7 mouse cellular contexts compared by ENCODE assay signal in the genomic region with DNA sequence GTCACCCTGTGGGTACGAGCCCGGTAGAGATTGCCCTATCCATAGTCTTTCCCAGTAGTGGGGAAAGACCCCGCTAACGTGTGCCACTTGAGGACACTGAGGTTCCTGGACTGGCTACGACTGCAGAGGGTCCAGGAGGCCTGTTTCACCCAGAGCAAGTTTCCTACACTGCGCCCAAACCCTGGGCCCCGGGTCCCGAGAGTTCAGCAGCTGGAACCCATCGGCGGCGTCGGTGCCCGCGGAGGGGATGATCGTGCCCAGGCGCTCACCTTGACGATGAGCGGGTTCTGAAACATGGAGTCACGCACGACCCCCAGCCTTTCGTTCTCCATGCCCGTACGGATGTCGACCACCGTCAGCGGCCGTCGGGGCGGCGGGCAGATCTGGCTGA. TPM values are rescaled to one million over a fixed set of nuclear protein-coding genes. Genes with fewer than 3 reads are reported as not detected.
DNase-seq lines count a peak whose midpoint lies in the region; ATAC-seq and TF ChIP-seq lines count a peak whose summit lies in the region.

No protein-coding gene starts in this region.

- peak overlapping the region; percentile 51; the same call in 1 of the 2 replicates for H3K9ac ChIP-seq in lung, postnatal 0 days (replicated peaks; ENCODE audit: low read depth)
- H3K9ac ChIP-seq in forebrain, embryonic 11.5 days (ENCODE audit: low read length): peak overlapping the region; percentile 72
- peak overlapping the region; percentile 67 for H3K9ac ChIP-seq in limb, embryonic 14.5 days (ENCODE audit: low read depth, low read length, severe bottlenecking)
- H3K9ac ChIP-seq in stomach, embryonic 14.5 days (replicated peaks; ENCODE audit: low read depth, low read length): peak overlapping the region; percentile 31; the same call in 1 of the 2 replicates

- TF ChIP-seq CTCF in lung, postnatal 0 days (IDR thresholded peaks at IDR 0.05): no peak

- ATAC-seq in lung, postnatal 0 days: peak; percentile 6; the same call in 1 of the 2 replicates
- ATAC-seq in forebrain, embryonic 11.5 days (replicated peaks; ENCODE audit: low FRiP score): 0 out of 2 replicates have a peak, but pooled peaks have one; percentile 27
- no peak for ATAC-seq in limb, embryonic 14.5 days (ENCODE audit: low FRiP score, low read depth)
- ATAC-seq in stomach, embryonic 14.5 days (ENCODE audit: insufficient number of reproducible peaks, insufficient read depth, low FRiP score, low read depth): no peak

- TF ChIP-seq POLR2A in limb, embryonic 14.5 days (IDR thresholded peaks at IDR 0.05; ENCODE audit: borderline replicate concordance, extremely low read depth, insufficient read depth, insufficient read length): no peak

- peaks cover 7% of the 10 kb centered on the region; the same call in 1 of the 2 replicates for H3K4me1 ChIP-seq in lung, postnatal 0 days (ENCODE audit: insufficient read depth, low read depth, low read length)
- peaks cover 7% of the 10 kb centered on the region for H3K4me1 ChIP-seq in forebrain, embryonic 11.5 days (replicated peaks; ENCODE audit: control insufficient read depth, insufficient read depth, low read length)
- 0 out of 2 replicates have a peak, but pooled peaks cover 5% of the 10 kb centered on the region for H3K4me1 ChIP-seq in limb, embryonic 14.5 days (ENCODE audit: control insufficient read depth, insufficient read depth, low read length)
- peaks cover 6% of the 10 kb centered on the region; the same call in 1 of the 2 replicates for H3K4me1 ChIP-seq in stomach, embryonic 14.5 days (ENCODE audit: control insufficient read depth, insufficient read depth, low read length)

- H3K27ac ChIP-seq in lung, postnatal 0 days (ENCODE audit: low read length): no peak overlapping the region; the same call in 1 of the 2 replicates
- no peak overlapping the region for H3K27ac ChIP-seq in forebrain, embryonic 11.5 days (ENCODE audit: low read depth, low read length)
- H3K27ac ChIP-seq in limb, embryonic 14.5 days (replicated peaks; ENCODE audit: low read depth, low read length): no peak overlapping the region
- no peak overlapping the region for H3K27ac ChIP-seq in stomach, embryonic 14.5 days (ENCODE audit: low read length)

- H3K36me3 ChIP-seq in lung, postnatal 0 days (ENCODE audit: insufficient read depth, low read length): no peaks in the 10 kb centered on the region
- no peaks in the 10 kb centered on the region for H3K36me3 ChIP-seq in forebrain, embryonic 11.5 days (ENCODE audit: control insufficient read depth, insufficient read depth, low read length)
- H3K36me3 ChIP-seq in limb, embryonic 14.5 days (ENCODE audit: control insufficient read depth, insufficient read depth, low read length): no peaks in the 10 kb centered on the region
- H3K36me3 ChIP-seq in stomach, embryonic 14.5 days (ENCODE audit: control insufficient read depth, insufficient read depth, low read length): no peaks in the 10 kb centered on the region

- H3K4me3 ChIP-seq in lung, postnatal 0 days (ENCODE audit: low read depth, low read length): peak overlapping the region; percentile 48
- H3K4me3 ChIP-seq in forebrain, embryonic 11.5 days (ENCODE audit: low read depth, low read length): peak overlapping the region; percentile 39
- peak overlapping the region; percentile 48 for H3K4me3 ChIP-seq in limb, embryonic 14.5 days (replicated peaks; ENCODE audit: low read length)
- H3K4me3 ChIP-seq in stomach, embryonic 14.5 days (ENCODE audit: low read depth, low read length): peak overlapping the region; percentile 41

- no peak for DNase-seq in lung, postnatal 0 days (ENCODE audit: low spot score)
- no peak for DNase-seq in lung, postnatal 4 days
- DNase-seq in forebrain, embryonic 11.5 days (ENCODE audit: low spot score): peak; percentile 58
- no peak for DNase-seq in limb, embryonic 14.5 days (ENCODE audit: low spot score)
- no peak for DNase-seq in cerebellum, adult 11-12 months
- DNase-seq in thymus, postnatal 0 days (ENCODE audit: low spot score): no peak

- 1% methylated on average over 29 of the region's 30 CpGs for WGBS in lung, postnatal 0 days
- WGBS in forebrain, embryonic 11.5 days: 1% methylated on average over 30 of the region's 30 CpGs
- whole genome bisulfite sequencing in limb, embryonic 14.5 days: 2% methylated on average over 27 of the region's 30 CpGs
- under 1% methylated on average over 30 of the region's 30 CpGs for WGBS in stomach, embryonic 14.5 days

- H3K27me3 ChIP-seq in lung, postnatal 0 days (replicated peaks; ENCODE audit: insufficient read depth, low read length): no peaks in the 10 kb centered on the region
- H3K27me3 ChIP-seq in forebrain, embryonic 11.5 days (ENCODE audit: control insufficient read depth, insufficient read depth, low read length): peaks cover 19% of the 10 kb centered on the region
- peaks cover 10% of the 10 kb centered on the region for H3K27me3 ChIP-seq in limb, embryonic 14.5 days (ENCODE audit: control insufficient read depth, insufficient read depth, low read length)
- 0 out of 2 replicates have a peak, but pooled peaks cover 2% of the 10 kb centered on the region for H3K27me3 ChIP-seq in stomach, embryonic 14.5 days (ENCODE audit: control insufficient read depth, insufficient read depth, low read length)

- H3K9me3 ChIP-seq in lung, postnatal 0 days (ENCODE audit: low read length): no peaks in the 10 kb centered on the region
- no peaks in the 10 kb centered on the region for H3K9me3 ChIP-seq in forebrain, embryonic 11.5 days (ENCODE audit: control insufficient read depth, low read length)
- H3K9me3 ChIP-seq in limb, embryonic 14.5 days (ENCODE audit: control insufficient read depth, low read length): no peaks in the 10 kb centered on the region
- H3K9me3 ChIP-seq in stomach, embryonic 14.5 days (ENCODE audit: control insufficient read depth, low read depth, low read length): no peaks in the 10 kb centered on the region

- TF ChIP-seq EP300 in lung, postnatal 0 days (IDR thresholded peaks at IDR 0.05): no peak

- H3K4me2 ChIP-seq in lung, postnatal 0 days (replicated peaks; ENCODE audit: low read depth, low read length): peak overlapping the region; percentile 85
- peak overlapping the region; percentile 83 for H3K4me2 ChIP-seq in forebrain, embryonic 11.5 days (ENCODE audit: low read depth, low read length, severe bottlenecking)
- peak overlapping the region; percentile 83 for H3K4me2 ChIP-seq in limb, embryonic 14.5 days (replicated peaks; ENCODE audit: low read depth, low read length, severe bottlenecking)
- H3K4me2 ChIP-seq in stomach, embryonic 14.5 days (replicated peaks; ENCODE audit: low read depth, low read length): peak overlapping the region; percentile 88

RNA-seq across cellular contexts. Expression of gene Cfap77, which starts 0.3 kb away (rescaled TPM):
- polyA plus RNA-seq in lung, postnatal 0 days (2015; fragmentation: Nextera tagmentation; extraction: Ambion mirVana): 1.2 and 1.8 TPM in 2 replicates
- 0.55 and 0.75 TPM in 2 replicates for polyA plus RNA-seq in forebrain, embryonic 11.5 days (2014; fragmentation: Nextera tagmentation; extraction: Ambion mirVana)
- 0.60 and 0.88 TPM in 2 replicates for polyA plus RNA-seq in limb, embryonic 14.5 days (2012; rRNA removed)
- polyA plus RNA-seq in limb, embryonic 14.5 days (2014; fragmentation: Nextera tagmentation; extraction: Ambion mirVana): 0.29 and 0.39 TPM in 2 replicates
- 0.55 and 0.59 TPM in 2 replicates for polyA plus RNA-seq in stomach, embryonic 14.5 days (2014; fragmentation: Nextera tagmentation; extraction: Ambion mirVana)
- polyA plus RNA-seq in thymus, postnatal 0 days (2015; fragmentation: Nextera tagmentation; extraction: Ambion mirVana): 0.27 and 0.40 TPM in 2 replicates

RNA-seq across cellular contexts. Expression of gene Ttf1, which starts 5.5 kb away (rescaled TPM):
- 6.9 and 8.5 TPM in 2 replicates for polyA plus RNA-seq in lung, postnatal 0 days (2015; fragmentation: Nextera tagmentation; extraction: Ambion mirVana)
- polyA plus RNA-seq in forebrain, embryonic 11.5 days (2014; fragmentation: Nextera tagmentation; extraction: Ambion mirVana): 13.6 and 14.7 TPM in 2 replicates
- 13.0 and 13.4 TPM in 2 replicates for polyA plus RNA-seq in limb, embryonic 14.5 days (2012; rRNA removed)
- polyA plus RNA-seq in limb, embryonic 14.5 days (2014; fragmentation: Nextera tagmentation; extraction: Ambion mirVana): 8.2 and 9.5 TPM in 2 replicates
- 9.9 and 10.4 TPM in 2 replicates for polyA plus RNA-seq in stomach, embryonic 14.5 days (2014; fragmentation: Nextera tagmentation; extraction: Ambion mirVana)
- polyA plus RNA-seq in thymus, postnatal 0 days (2015; fragmentation: Nextera tagmentation; extraction: Ambion mirVana): 10.4 and 11.4 TPM in 2 replicates

Comparison
In these comparisons a context has a peak if more than half of its experiments do, and no peak if none do; other contexts are left out.
1. ATAC-seq: peak in lung, postnatal 0 days (single experiment) and forebrain, embryonic 11.5 days (single experiment); none in limb, embryonic 14.5 days (single experiment) and stomach, embryonic 14.5 days (single experiment).
2. Peak in every context shown above with its lines, with median percentiles within 50 percentile points of each other: H3K4me2 ChIP-seq, H3K4me3 ChIP-seq and H3K9ac ChIP-seq.